Mouse (Mus musculus): ENCODE results near the gene Nrbf2.
A peak's percentile ranks its signal among the peaks of the same experiment; 100 is the strongest.

Nrbf2 gene

GRCm38 (mm10) chr10:67285176-67285814 is at the start of gene Nrbf2:
TSS of gene Nrbf2 (minus strand) at chr10:67285305.
- peak; percentile 71 to 77 for DNase-seq (ENCODE audit: low spot score in 2 of 2)

GRCm38 (mm10) chr10:67330580-67330979 is 45.5 kb upstream of the Nrbf2 start:
- no peak for DNase-seq (ENCODE audit: low spot score in 2 of 2)

- DNase-seq (ENCODE audit: low spot score in 2 of 2): no peak
Observed at GRCm38 (mm10) chr10:67329661-67330060, 44.6 kb upstream of the Nrbf2 start.

- no peak for DNase-seq (ENCODE audit: low spot score in 2 of 2)
Observed at GRCm38 (mm10) chr10:67328208-67328607, 43.1 kb upstream of the Nrbf2 start.

- DNase-seq (ENCODE audit: low spot score in 2 of 2): no peak
Observed at GRCm38 (mm10) chr10:67324036-67324435, 38.9 kb upstream of the Nrbf2 start.

- DNase-seq (ENCODE audit: low spot score in 2 of 2): no peak
Observed at GRCm38 (mm10) chr10:67321396-67321795, 36.3 kb upstream of the Nrbf2 start.

GRCm38 (mm10) chr10:67320207-67320859 is 35.2 kb upstream of the Nrbf2 start:
- peak; percentile 16 to 22 for DNase-seq (ENCODE audit: low spot score in 2 of 2)

GRCm38 (mm10) chr10:67319016-67319725 is 34.1 kb upstream of the Nrbf2 start:
- DNase-seq (ENCODE audit: low spot score in 2 of 2): no peak

GRCm38 (mm10) chr10:67317931-67318460 is 32.9 kb upstream of the Nrbf2 start:
- DNase-seq (ENCODE audit: low spot score in 2 of 2): no peak

- peak; percentile 47 to 59 for DNase-seq (ENCODE audit: low spot score in 2 of 2)
Observed at GRCm38 (mm10) chr10:67314811-67315435, 29.8 kb upstream of the Nrbf2 start.

GRCm38 (mm10) chr10:67312456-67312855 is 27.4 kb upstream of the Nrbf2 start:
- no peak for DNase-seq (ENCODE audit: low spot score in 2 of 2)

GRCm38 (mm10) chr10:67311277-67311959 is 26.3 kb upstream of the Nrbf2 start:
- peak; percentile 35 to 53 for DNase-seq (ENCODE audit: low spot score in 2 of 2)

- DNase-seq (ENCODE audit: low spot score in 2 of 2): no peak
Observed at GRCm38 (mm10) chr10:67309483-67310138, 24.5 kb upstream of the Nrbf2 start.

- no peak for DNase-seq (ENCODE audit: low spot score in 2 of 2)
Observed at GRCm38 (mm10) chr10:67302340-67302739, 17.2 kb upstream of the Nrbf2 start.

GRCm38 (mm10) chr10:67301046-67301445 is 15.9 kb upstream of the Nrbf2 start:
- DNase-seq (ENCODE audit: low spot score in 2 of 2): no peak

GRCm38 (mm10) chr10:67299285-67299684 is 14.2 kb upstream of the Nrbf2 start:
- no peak for DNase-seq (ENCODE audit: low spot score in 2 of 2)

GRCm38 (mm10) chr10:67298856-67299255 is 13.8 kb upstream of the Nrbf2 start:
- no peak for DNase-seq (ENCODE audit: low spot score in 2 of 2)

- DNase-seq (ENCODE audit: low spot score in 2 of 2): no peak
Observed at GRCm38 (mm10) chr10:67297175-67297855, 12.2 kb upstream of the Nrbf2 start.

- DNase-seq (ENCODE audit: low spot score in 2 of 2): no peak
Observed at GRCm38 (mm10) chr10:67296482-67297152, 11.5 kb upstream of the Nrbf2 start.

GRCm38 (mm10) chr10:67295938-67296466 is 10.9 kb upstream of the Nrbf2 start:
- DNase-seq (ENCODE audit: low spot score in 2 of 2): no peak
